In the genomic region with DNA sequence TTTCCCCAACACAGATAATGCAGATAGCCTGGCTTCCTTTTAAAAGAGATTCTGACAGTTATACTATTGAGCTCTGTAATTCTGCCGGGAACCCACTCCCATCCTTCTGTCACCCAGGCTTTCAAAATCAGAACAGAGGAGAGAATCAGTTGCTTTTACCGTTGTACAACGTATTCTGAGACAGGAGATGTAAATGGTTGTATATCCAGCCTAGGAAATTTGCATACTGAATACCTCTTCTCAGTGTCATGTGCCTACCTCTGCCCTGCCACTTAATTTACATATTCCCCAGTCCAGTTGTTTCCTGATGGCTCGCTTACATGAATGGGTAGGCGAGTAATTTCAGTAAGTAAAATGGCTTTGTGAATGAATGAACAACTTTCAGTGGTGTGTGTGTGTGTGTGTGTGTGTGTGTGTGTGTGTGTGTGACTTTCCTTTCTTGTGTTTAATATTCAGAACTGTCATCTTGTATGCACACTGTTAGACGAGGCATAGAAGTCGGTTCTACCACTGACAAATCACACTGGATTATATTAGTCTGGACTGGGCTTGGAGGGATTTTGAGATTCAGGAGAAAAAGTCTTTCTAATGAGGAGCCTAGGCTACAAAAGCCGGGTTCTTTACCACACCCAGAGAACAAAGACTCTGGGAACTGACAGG, we compare ENCODE assay signal across 19 mouse cellular contexts.
DNase-seq lines count a peak whose midpoint lies in the region; ATAC-seq and TF ChIP-seq lines count a peak whose summit lies in the region.
"Had no signal": no experiment of that assay in that cellular context is flagged by ENCODE, and none has a peak within 500 bp of the region (broad histone marks: within the 10 kb centered on the region; RNA-seq: fewer than 3 reads in every experiment).

No protein-coding gene starts in this region.

- H3K4me3 ChIP-seq in CH12.LX (replicated peaks in 1 of 3; ENCODE audit: low read depth in 2 of 3, low read length in 2 of 3, poor library complexity in 1 of 3) = no peak overlapping the region
- no peak overlapping the region for H3K4me3 ChIP-seq in hindbrain, embryonic 13.5 days
- H3K4me3 ChIP-seq in midbrain, embryonic 16.5 days (ENCODE audit: low read depth, low read length) = no peak overlapping the region
- H3K4me3 ChIP-seq: erythroblast, embryonic 14.5 days; intestine, embryonic 15.5 days; limb, embryonic 15.5 days; megakaryocyte, embryonic 14.5 days had no signal

- TF ChIP-seq POLR2A in CH12.LX (IDR thresholded peaks at IDR 0.05; ENCODE audit: low read depth, low read length) = no peak

- TF ChIP-seq CTCF in CH12.LX (conservative IDR thresholded peaks at IDR 0.05 in 1 of 2, IDR thresholded peaks at IDR 0.05 in 1 of 2; ENCODE audit: low read depth in 2 of 2, low read length in 2 of 2) = no peak

- H3K9ac ChIP-seq in CH12.LX (ENCODE audit: insufficient read depth, low read depth) = no peak overlapping the region
- H3K9ac ChIP-seq in hindbrain, embryonic 13.5 days = no peak overlapping the region
- no peak overlapping the region for H3K9ac ChIP-seq in midbrain, embryonic 16.5 days (ENCODE audit: low read depth, low read length)
- H3K9ac ChIP-seq: intestine, embryonic 15.5 days; limb, embryonic 15.5 days; liver, postnatal 0 days had no signal

- peak; percentile 66 for TF ChIP-seq EP300 in CH12.LX (IDR thresholded peaks at IDR 0.05; ENCODE audit: low read length)

- H3K79me2 ChIP-seq in CH12.LX (replicated peaks; ENCODE audit: control insufficient read depth, extremely low read depth, insufficient read depth, poor library complexity, severe bottlenecking) = no peaks in the 10 kb centered on the region

- no peaks in the 10 kb centered on the region for H3K36me3 ChIP-seq in CH12.LX (replicated peaks in 1 of 2; ENCODE audit: control insufficient read depth in 1 of 2, insufficient read depth in 1 of 2, low read length in 1 of 2)
- H3K36me3 ChIP-seq in hindbrain, embryonic 13.5 days = no peaks in the 10 kb centered on the region
- no peaks in the 10 kb centered on the region for H3K36me3 ChIP-seq in midbrain, embryonic 16.5 days (ENCODE audit: control insufficient read depth, insufficient read depth, low read length)
- H3K36me3 ChIP-seq: intestine, embryonic 15.5 days; limb, embryonic 15.5 days had no signal

- in situ Hi-C loops in CH12.LX (cut with MboI; ENCODE audit: low pct_ligation_motif_present, low pct_unique_long_range_greater_than_20kb, low sequenced_read_pairs) = no loop called here

- ATAC-seq in hindbrain, embryonic 13.5 days (ENCODE audit: low FRiP score) = peak; percentile 78; the same call in 1 of the 2 replicates
- ATAC-seq in midbrain, embryonic 16.5 days = peak; percentile 77
- ATAC-seq: intestine, embryonic 15.5 days; liver, postnatal 0 days had no signal

- H3K27ac ChIP-seq in CH12.LX (ENCODE audit: insufficient read depth, low read depth) = no peak overlapping the region
- H3K27ac ChIP-seq in hindbrain, embryonic 13.5 days = no peak overlapping the region
- H3K27ac ChIP-seq in midbrain, embryonic 16.5 days (ENCODE audit: low read length) = no peak overlapping the region
- H3K27ac ChIP-seq: intestine, embryonic 15.5 days; limb, embryonic 15.5 days had no signal

- no peaks in the 10 kb centered on the region for H3K27me3 ChIP-seq in CH12.LX (replicated peaks)
- H3K27me3 ChIP-seq in hindbrain, embryonic 13.5 days = no peaks in the 10 kb centered on the region
- H3K27me3 ChIP-seq in midbrain, embryonic 16.5 days (ENCODE audit: control insufficient read depth, insufficient read depth, low read depth, low read length) = no peaks in the 10 kb centered on the region
- H3K27me3 ChIP-seq: intestine, embryonic 15.5 days; limb, embryonic 15.5 days; megakaryocyte, embryonic 14.5 days had no signal

- dilution Hi-C loops in CH12.LX (cut with MboI; ENCODE audit: extremely low pct_ligation_motif_present, extremely low pct_unique_long_range_greater_than_20kb, low sequenced_read_pairs) = no loop called here

- TF ChIP-seq RAD21 in CH12.LX (IDR thresholded peaks at IDR 0.05; ENCODE audit: low read depth, low read length) = no peak

- no peaks in the 10 kb centered on the region for H3K9me3 ChIP-seq in CH12.LX (replicated peaks; ENCODE audit: low read length)
- no peaks in the 10 kb centered on the region for H3K9me3 ChIP-seq in hindbrain, embryonic 13.5 days
- no peaks in the 10 kb centered on the region for H3K9me3 ChIP-seq in midbrain, embryonic 16.5 days (replicated peaks; ENCODE audit: control insufficient read depth, low read length, poor library complexity, severe bottlenecking)
- H3K9me3 ChIP-seq: intestine, embryonic 15.5 days; limb, embryonic 15.5 days; megakaryocyte, embryonic 14.5 days had no signal

- DNase-seq in CH12.LX (ENCODE audit: extremely low read depth) (peak; percentile 76), ZHBTc4 (ENCODE audit: low read depth, low spot score) (peak; percentile 16)
- DNase-seq in testis, postnatal 14 days (ENCODE audit: low spot score) = no peak
- DNase-seq in adrenal gland, postnatal 10 days = no peak
- DNase-seq in thymus, postnatal 0 days (ENCODE audit: low spot score) = no peak
- DNase-seq: cerebellum, adult 11-12 months; gastrocnemius, postnatal 25 days; heart, postnatal 10 days; kidney, postnatal 4 days; liver, postnatal 0 days; lung, postnatal 14 days; right cerebral cortex, postnatal 25 days; thymus, postnatal 4 days had no signal

- WGBS in hindbrain, embryonic 13.5 days = 44% methylated on average over 8 of the region's 8 CpGs
- WGBS in midbrain, embryonic 16.5 days = 29% methylated on average over 8 of the region's 8 CpGs

- H3K4me2 ChIP-seq in CH12.LX (ENCODE audit: insufficient read depth, low read depth, poor library complexity, severe bottlenecking) = peak overlapping the region; percentile 75
- H3K4me2 ChIP-seq in hindbrain, embryonic 13.5 days = no peak overlapping the region
- no peak overlapping the region for H3K4me2 ChIP-seq in midbrain, embryonic 16.5 days (ENCODE audit: low read length)
- H3K4me2 ChIP-seq: intestine, embryonic 15.5 days; limb, embryonic 15.5 days had no signal

- peaks cover 0 to 19% of the 10 kb centered on the region in 2 experiments; a peak in 2 of 4 replicates for H3K4me1 ChIP-seq in CH12.LX (ENCODE audit: control insufficient read depth in 1 of 2, insufficient read depth in 2 of 2)
- H3K4me1 ChIP-seq in hindbrain, embryonic 13.5 days (replicated peaks) = 0 out of 2 replicates have a peak, but pooled peaks cover 4% of the 10 kb centered on the region
- 0 out of 2 replicates have a peak, but pooled peaks cover 4% of the 10 kb centered on the region for H3K4me1 ChIP-seq in midbrain, embryonic 16.5 days (ENCODE audit: control insufficient read depth, insufficient read depth, low read length)
- H3K4me1 ChIP-seq: intestine, embryonic 15.5 days; limb, embryonic 15.5 days; megakaryocyte, embryonic 14.5 days had no signal

TF ChIP-seq in CH12.LX, 34 proteins besides CTCF, POLR2A, EP300 and RAD21:
- TF ChIP-seq CHD2 (IDR thresholded peaks at IDR 0.05; ENCODE audit: low read length) (no peak), USF2 (conservative IDR thresholded peaks at IDR 0.05; ENCODE audit: low read depth, low read length) (peak; percentile 41), USF1 (IDR thresholded peaks at IDR 0.05; ENCODE audit: low read depth, low read length) (peak; percentile 31), MEF2A (IDR thresholded peaks at IDR 0.05; ENCODE audit: borderline replicate concordance, low read depth, low read length) (0 out of 2 replicates have a peak, but pooled peaks have one; percentile 15), IRF4 (IDR thresholded peaks at IDR 0.05; ENCODE audit: low read depth, low read length) (peak; percentile 72), PAX5 (IDR thresholded peaks at IDR 0.05; ENCODE audit: low read length) (no peak), ETS1 (conservative IDR thresholded peaks at IDR 0.05; ENCODE audit: low read depth, low read length) (peak; percentile 57; the same call in 1 of the 2 replicates), MYC (IDR thresholded peaks at IDR 0.05; ENCODE audit: low read depth, low read length) (no peak), BHLHE40 (IDR thresholded peaks at IDR 0.05; ENCODE audit: low read depth, low read length) (peak; percentile 93)
TF ChIP-seq in CH12.LX: peak in this region for 6.

Comparison
In these comparisons a context has a peak if more than half of its experiments do, and no peak if none do; other contexts are left out.
1. DNase-seq: peak in CH12.LX (single experiment) and ZHBTc4 (single experiment); none in testis, postnatal 14 days (single experiment), adrenal gland, postnatal 10 days (single experiment) and thymus, postnatal 0 days (single experiment).